Mouse (Mus musculus): ENCODE measurements around the gene Terf2.
A peak's percentile ranks its signal among the peaks of the same experiment; 100 is the strongest.

Terf2 gene

GRCm38 (mm10) chr8:107096366-107097036 is at the start of gene Terf2:
Terf2 (minus strand) TSS chr8:107096547.
- peak; percentile 97 for DNase-seq (ENCODE audit: low read depth, low spot score)

GRCm38 (mm10) chr8:107143501-107143900 is 47.2 kb upstream of the Terf2 start:
- DNase-seq (ENCODE audit: low read depth, low spot score): no peak

GRCm38 (mm10) chr8:107142539-107142938 is 46.2 kb upstream of the Terf2 start:
- no peak for DNase-seq (ENCODE audit: low read depth, low spot score)

- peak; percentile 89 for DNase-seq (ENCODE audit: low read depth, low spot score)
Measured at GRCm38 (mm10) chr8:107139704-107140470, 43.5 kb upstream of the Terf2 start.

GRCm38 (mm10) chr8:107138338-107138737 is 42.0 kb upstream of the Terf2 start:
- DNase-seq (ENCODE audit: low read depth, low spot score): no peak

GRCm38 (mm10) chr8:107137591-107137990 is 41.2 kb upstream of the Terf2 start:
- DNase-seq (ENCODE audit: low read depth, low spot score): no peak

GRCm38 (mm10) chr8:107136003-107136612 is 39.8 kb upstream of the Terf2 start:
- DNase-seq (ENCODE audit: low read depth, low spot score): no peak

- DNase-seq (ENCODE audit: low read depth, low spot score): peak; percentile 87
Measured at GRCm38 (mm10) chr8:107133881-107134280, 37.5 kb upstream of the Terf2 start.

- no peak for DNase-seq (ENCODE audit: low read depth, low spot score)
Measured at GRCm38 (mm10) chr8:107132581-107133491, 36.5 kb upstream of the Terf2 start.

GRCm38 (mm10) chr8:107130028-107130427 is 33.7 kb upstream of the Terf2 start:
- DNase-seq (ENCODE audit: low read depth, low spot score): no peak

- no peak for DNase-seq (ENCODE audit: low read depth, low spot score)
Measured at GRCm38 (mm10) chr8:107129171-107130025, 33.1 kb upstream of the Terf2 start.

GRCm38 (mm10) chr8:107124343-107124742 is 28.0 kb upstream of the Terf2 start:
- DNase-seq (ENCODE audit: low read depth, low spot score): no peak

GRCm38 (mm10) chr8:107123063-107123614 is 26.8 kb upstream of the Terf2 start:
- no peak for DNase-seq (ENCODE audit: low read depth, low spot score)

- no peak for DNase-seq (ENCODE audit: low read depth, low spot score)
Measured at GRCm38 (mm10) chr8:107121681-107122291, 25.4 kb upstream of the Terf2 start.

GRCm38 (mm10) chr8:107120806-107121205 is 24.5 kb upstream of the Terf2 start:
- peak; percentile 76 for DNase-seq (ENCODE audit: low read depth, low spot score)

GRCm38 (mm10) chr8:107119412-107119811 is 23.1 kb upstream of the Terf2 start:
- no peak for DNase-seq (ENCODE audit: low read depth, low spot score)

- no peak for DNase-seq (ENCODE audit: low read depth, low spot score)
Measured at GRCm38 (mm10) chr8:107118803-107119233, 22.5 kb upstream of the Terf2 start.

GRCm38 (mm10) chr8:107117019-107117418 is 20.7 kb upstream of the Terf2 start:
- DNase-seq (ENCODE audit: low read depth, low spot score): no peak

- peak; percentile 91 for DNase-seq (ENCODE audit: low read depth, low spot score)
Measured at GRCm38 (mm10) chr8:107116023-107116422, 19.7 kb upstream of the Terf2 start.

- DNase-seq (ENCODE audit: low read depth, low spot score): no peak
Measured at GRCm38 (mm10) chr8:107115008-107115320, 18.6 kb upstream of the Terf2 start.
